Mouse (Mus musculus) duodenum, adult 2 months (tissue): ENCODE measurements around the gene Rapgef2. TPM values are rescaled to one million over a fixed set of nuclear protein-coding genes. Genes with fewer than 3 reads are reported as not detected.

ENCODE experiments used
- polyA plus RNA-seq: library from polyadenylated mRNA; depleted of rRNA; stranded (reverse); fragments of >200 nt; gene quantifications from 2 replicates; pipeline ENCODE4 v1.2.3, GENCODE M21; 2012; ENCODE audit warnings: low replicate concordance; rRNA removed

Rapgef2 gene
- 3.1 and 4.8 TPM in 2 replicates for polyA plus RNA-seq

GRCm38 (mm10) chr3:79286376-79287107 lies at the start of gene Rapgef2:
TSS of gene Rapgef2 (minus strand) at chr3:79286517.

Other genes with a start within 250 kb of the Rapgef2 start
- gene Gm17359, start 50.1 kb upstream of the Rapgef2 start, polyA plus RNA-seq = not detected in 2 replicates